Mouse (Mus musculus) kidney, embryonic 14.5 days (tissue): ENCODE data around the gene Ptges2. TPM values are rescaled to one million over a fixed set of nuclear protein-coding genes. Genes with fewer than 3 reads are reported as not detected.

Experiments used
- ATAC-seq: fragments of 200-750 bp; cut with Nextera tagmentation; 2 replicates; pipeline ENCODE4 v1.8.0; 2017; ENCODE audit warnings: moderate number of reproducible peaks, mild to moderate bottlenecking, moderate TSS enrichment, moderate library complexity; ENCODE audit not compliant: low FRiP score, low TSS enrichment
- H3K27ac ChIP-seq: fragments of 300-500 bp; sonication (generic); 2 replicates; pipeline ENCODE4 v1.5.1; 2014; ENCODE audit warnings: low read depth, mild to moderate bottlenecking, low read length, moderate library complexity, mixed read lengths
- H3K27me3 ChIP-seq: fragments of 300-500 bp; sonication (generic); 2 replicates; pipeline ENCODE4 v1.6.1; 2014; ENCODE audit warnings: mild to moderate bottlenecking, low read length; ENCODE audit not compliant: control insufficient read depth, insufficient read depth
- H3K36me3 ChIP-seq: fragments of 300-500 bp; sonication (generic); 2 replicates; pipeline ENCODE4 v1.6.1; 2014; ENCODE audit warnings: low read length, mixed read lengths; ENCODE audit not compliant: control insufficient read depth, insufficient read depth
- H3K4me1 ChIP-seq: fragments of 300-500 bp; sonication (generic); 2 replicates; pipeline ENCODE4 v1.6.1; 2014; ENCODE audit warnings: low read length, mixed read lengths; ENCODE audit not compliant: control insufficient read depth, insufficient read depth
- H3K4me2 ChIP-seq: fragments of 300-500 bp; sonication (generic); replicated peaks from 2 replicates; pipeline ENCODE4 v1.6.1; 2014; ENCODE audit warnings: low read depth, mild to moderate bottlenecking, low read length
- H3K4me3 ChIP-seq: fragments of 300-500 bp; sonication (generic); 2 replicates; pipeline ENCODE4 v1.5.1; 2014; ENCODE audit warnings: mild to moderate bottlenecking, low read length
- H3K9ac ChIP-seq: fragments of 300-500 bp; sonication (generic); 2 replicates; pipeline ENCODE4 v1.6.1; 2014; ENCODE audit warnings: low read depth, mild to moderate bottlenecking, low read length, moderate library complexity
- H3K9me3 ChIP-seq: fragments of 300-500 bp; sonication (generic); 2 replicates; pipeline ENCODE4 v1.6.1; 2016; ENCODE audit warnings: low read length; ENCODE audit not compliant: control insufficient read depth
- WGBS: fragments of 180-500 bp; shearing (Covaris S2); extraction: QIAGEN DNeasy Blood & Tissue Kit; methylation state at CpG from one replicate; pipeline ENCODE4 v1.1.7; 2014; 5-methylcytosine and 5-hydroxymethylcytosine counted together
- polyA plus RNA-seq: library from polyadenylated mRNA; unstranded; fragments of >200 nt; fragmentation: Nextera tagmentation; extraction: Ambion mirVana; gene quantifications from 2 replicates; pipeline ENCODE4 v1.2.1, GENCODE M21; 2014

Gene Ptges2
- 32.2 and 36.4 TPM in 2 replicates for polyA plus RNA-seq

- H3K27me3 ChIP-seq = no peaks in the 10 kb centered on the region
- peak within 1 kb of the TSS; percentile 74 for H3K4me3 ChIP-seq
- H3K4me1 ChIP-seq = peaks cover 9% of the 10 kb centered on the region
- peak within 1 kb of the TSS; percentile 70 for H3K4me2 ChIP-seq
- WGBS = under 1% methylated on average over 31 of the region's 31 CpGs
- ATAC-seq = peak; percentile 90
- no peaks in the 10 kb centered on the region; the same call in 1 of the 2 replicates for H3K9me3 ChIP-seq
- H3K36me3 ChIP-seq = peaks cover under 1% of the 10 kb centered on the region; the same call in 1 of the 2 replicates
- peak within 1 kb of the TSS; percentile 93 for H3K27ac ChIP-seq
- H3K9ac ChIP-seq = peak within 1 kb of the TSS; percentile 69
Measured at GRCm38 (mm10) chr2:32395484-32395945, at the start of gene Ptges2. Gene Ptges2 (plus strand): TSS chr2:32395896.

GRCm38 (mm10) chr2:32347019-32347418, 48.7 kb upstream of the Ptges2 start:
- no peak overlapping the region for H3K9ac ChIP-seq
- no peak for ATAC-seq
- H3K27ac ChIP-seq = no peak overlapping the region
- H3K4me2 ChIP-seq = no peak overlapping the region
- WGBS = 74% methylated on average over 6 of the region's 6 CpGs
- H3K27me3 ChIP-seq = no peaks in the 10 kb centered on the region
- H3K4me1 ChIP-seq = peaks cover 8% of the 10 kb centered on the region
- H3K36me3 ChIP-seq = no peaks in the 10 kb centered on the region
- no peaks in the 10 kb centered on the region for H3K9me3 ChIP-seq
- H3K4me3 ChIP-seq = no peak overlapping the region

DNA sequence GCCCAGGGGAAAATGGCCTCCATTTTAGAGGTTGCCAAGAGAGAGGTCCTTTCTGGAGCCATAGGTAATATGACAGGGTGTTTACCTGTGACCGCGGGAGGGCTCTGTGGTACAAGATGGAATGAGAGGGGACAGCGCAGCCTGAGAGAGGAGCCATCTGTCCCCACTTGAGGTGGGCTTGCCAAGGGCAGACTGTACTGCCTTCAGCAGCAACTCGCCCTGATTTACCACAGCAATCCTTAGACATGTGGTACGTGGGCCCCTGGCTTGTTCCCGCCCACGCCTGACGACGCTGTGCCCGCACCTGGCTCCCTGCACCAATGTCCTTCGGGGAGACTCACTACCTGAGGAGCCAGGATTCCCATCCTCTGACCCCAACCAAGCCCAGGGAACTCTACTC, 47.4 kb upstream of the Ptges2 start:
- Histone ChIP-seq H3K4me3 (no peak overlapping the region), H3K27me3 (no peaks in the 10 kb centered on the region), H3K36me3 (no peaks in the 10 kb centered on the region), H3K4me2 (no peak overlapping the region), H3K4me1 (peaks cover 13% of the 10 kb centered on the region), H3K9ac (no peak overlapping the region), H3K27ac (no peak overlapping the region), H3K9me3 (no peaks in the 10 kb centered on the region)
- 74% methylated on average over 11 of the region's 11 CpGs for WGBS
- no peak for ATAC-seq

DNA sequence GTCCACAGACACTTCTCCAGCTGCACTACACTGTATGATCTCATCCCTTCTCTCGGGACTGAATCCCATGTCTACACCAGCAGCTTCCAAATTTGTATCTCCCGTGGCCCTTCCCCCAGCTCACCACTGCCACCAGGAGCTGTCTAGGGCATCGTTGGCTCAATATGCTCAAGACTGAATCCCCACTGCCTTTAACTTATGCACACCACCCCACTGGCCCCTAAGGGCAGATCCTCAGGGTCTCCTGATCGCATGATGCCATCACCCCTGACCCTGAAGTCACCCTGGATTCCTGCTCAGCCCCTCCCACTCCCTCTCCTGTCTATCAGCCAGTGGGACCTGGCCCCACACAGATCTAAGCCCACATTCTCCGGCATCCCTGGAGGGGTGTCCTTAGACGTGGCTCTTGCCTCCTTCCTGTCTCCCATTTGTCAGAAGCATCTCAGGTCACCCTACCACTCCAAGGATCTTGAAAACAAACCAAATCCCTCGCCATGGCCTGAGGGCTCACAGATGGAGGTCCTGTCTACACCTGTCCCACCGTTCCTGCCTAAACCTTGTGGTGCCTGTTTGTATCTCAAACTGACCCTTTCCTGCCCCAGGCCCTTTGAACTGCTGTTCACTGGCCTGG, 46.0 kb upstream of the Ptges2 start:
- no peak overlapping the region for H3K27ac ChIP-seq
- H3K4me3 ChIP-seq = no peak overlapping the region
- WGBS = 58% methylated on average over 8 of the region's 8 CpGs
- H3K9ac ChIP-seq = no peak overlapping the region
- no peaks in the 10 kb centered on the region for H3K36me3 ChIP-seq
- H3K4me1 ChIP-seq = peaks cover 13% of the 10 kb centered on the region
- no peak for ATAC-seq
- H3K9me3 ChIP-seq = no peaks in the 10 kb centered on the region
- H3K4me2 ChIP-seq = no peak overlapping the region
- H3K27me3 ChIP-seq = no peaks in the 10 kb centered on the region

- H3K9ac ChIP-seq = peak overlapping the region; percentile 0; the same call in 1 of the 2 replicates
- no peak overlapping the region for H3K27ac ChIP-seq
- 48% methylated on average over 13 of the region's 13 CpGs for WGBS
Measured at GRCm38 (mm10) chr2:32350471-32351051, 45.1 kb upstream of the Ptges2 start.

GRCm38 (mm10) chr2:32351471-32351961, 44.2 kb upstream of the Ptges2 start:
- H3K27me3 ChIP-seq = no peaks in the 10 kb centered on the region
- H3K27ac ChIP-seq = no peak overlapping the region
- no peak for ATAC-seq
- 58% methylated on average over 9 of the region's 9 CpGs for WGBS
- peaks cover 13% of the 10 kb centered on the region for H3K4me1 ChIP-seq
- H3K9me3 ChIP-seq = no peaks in the 10 kb centered on the region
- peak overlapping the region; percentile 61; the same call in 1 of the 2 replicates for H3K4me3 ChIP-seq
- peak overlapping the region; percentile 95 for H3K4me2 ChIP-seq
- H3K9ac ChIP-seq = no peak overlapping the region
- no peaks in the 10 kb centered on the region for H3K36me3 ChIP-seq

More at GRCm38 (mm10) chr2:32350471-32351051, 45.1 kb upstream of the Ptges2 start:
- H3K27me3 ChIP-seq = no peaks in the 10 kb centered on the region
- H3K4me2 ChIP-seq = no peak overlapping the region
- H3K9me3 ChIP-seq = no peaks in the 10 kb centered on the region
- H3K4me3 ChIP-seq = no peak overlapping the region
- H3K36me3 ChIP-seq = no peaks in the 10 kb centered on the region
- no peak for ATAC-seq
- H3K4me1 ChIP-seq = peaks cover 13% of the 10 kb centered on the region

GRCm38 (mm10) chr2:32352151-32353006, 43.3 kb upstream of the Ptges2 start, which contains the start of gene Ciz1:
Gene Ciz1 (plus strand): TSS chr2:32352327.
- no peaks in the 10 kb centered on the region for H3K27me3 ChIP-seq
- 2% methylated on average over 32 of the region's 52 CpGs for WGBS
- H3K4me1 ChIP-seq = peaks cover 13% of the 10 kb centered on the region
- peak; percentile 37 for ATAC-seq
- H3K4me3 ChIP-seq = peak within 1 kb of the TSS; percentile 61
- no peaks in the 10 kb centered on the region for H3K9me3 ChIP-seq
- H3K27ac ChIP-seq = no peak within 1 kb of the TSS
- H3K36me3 ChIP-seq = no peaks in the 10 kb centered on the region
- peak within 1 kb of the TSS; percentile 95 for H3K4me2 ChIP-seq
- peak within 1 kb of the TSS; percentile 66 for H3K9ac ChIP-seq

GRCm38 (mm10) chr2:32353007-32353542, 42.6 kb upstream of the Ptges2 start, which contains the start of gene Dnm1:
Gene Dnm1 (minus strand): TSS chr2:32353338.
- whole genome bisulfite sequencing = under 1% methylated on average over 63 of the region's 63 CpGs
- H3K4me1 ChIP-seq = peaks cover 13% of the 10 kb centered on the region
- H3K9ac ChIP-seq = peak within 1 kb of the TSS; percentile 66
- no peaks in the 10 kb centered on the region for H3K36me3 ChIP-seq
- H3K4me3 ChIP-seq = peak within 1 kb of the TSS; percentile 61
- no peak within 1 kb of the TSS for H3K27ac ChIP-seq
- H3K9me3 ChIP-seq = no peaks in the 10 kb centered on the region
- H3K4me2 ChIP-seq = peak within 1 kb of the TSS; percentile 95
- peak; percentile 62 for ATAC-seq
- no peaks in the 10 kb centered on the region for H3K27me3 ChIP-seq
